Mouse (Mus musculus) embryonic facial prominence, embryonic 11.5 days (tissue): ENCODE measurements around the gene 1700061G19Rik. TPM values are rescaled to one million over a fixed set of nuclear protein-coding genes. Genes with fewer than 3 reads are reported as not detected.
A peak's percentile ranks its signal among the peaks of the same experiment; 100 is the strongest.

ENCODE experiments used
- ATAC-seq: fragments of 200-750 bp; cut with Nextera tagmentation; replicated peaks from 2 replicates; pipeline ENCODE4 v1.8.0; 2017; ENCODE audit warnings: low read depth; ENCODE audit not compliant: insufficient number of reproducible peaks, low FRiP score, low TSS enrichment
- DNase-seq: peaks from one replicate; pipeline ENCODE4 v3.0.0-alpha.2; 2015; ENCODE audit warnings: low spot score
- H3K27ac ChIP-seq: fragments of 300-500 bp; sonication (generic); replicated peaks from 2 replicates; pipeline ENCODE4 v1.5.1; 2014; ENCODE audit warnings: mild to moderate bottlenecking, low read depth, low read length, control low read depth
- H3K27me3 ChIP-seq: fragments of 300-500 bp; sonication (generic); 2 replicates; pipeline ENCODE4 v1.6.1; 2014; ENCODE audit warnings: mild to moderate bottlenecking, low read length, moderate library complexity, mixed read lengths; ENCODE audit not compliant: control insufficient read depth, insufficient read depth
- H3K36me3 ChIP-seq: fragments of 300-500 bp; sonication (generic); replicated peaks from 2 replicates; pipeline ENCODE4 v1.6.1; 2014; ENCODE audit warnings: low read depth, mild to moderate bottlenecking, low read length, moderate library complexity, mixed read lengths; ENCODE audit not compliant: control insufficient read depth, insufficient read depth
- H3K4me1 ChIP-seq: fragments of 300-500 bp; sonication (generic); 2 replicates; pipeline ENCODE4 v1.6.1; 2014; ENCODE audit warnings: low read length, mixed read lengths; ENCODE audit not compliant: control insufficient read depth, insufficient read depth
- H3K4me2 ChIP-seq: fragments of 300-500 bp; sonication (generic); 2 replicates; pipeline ENCODE4 v1.6.1; 2014; ENCODE audit warnings: low read depth, mild to moderate bottlenecking, control low read depth, low read length, moderate library complexity
- H3K4me3 ChIP-seq: fragments of 300-500 bp; sonication (generic); 2 replicates; pipeline ENCODE4 v1.5.1; 2014; ENCODE audit warnings: low read depth, low read length, control low read depth
- H3K9ac ChIP-seq: fragments of 300-500 bp; sonication (generic); replicated peaks from 2 replicates; pipeline ENCODE4 v1.6.1; 2014; ENCODE audit warnings: mild to moderate bottlenecking, control low read depth, low read length
- H3K9me3 ChIP-seq: fragments of 300-500 bp; sonication (generic); replicated peaks from 2 replicates; pipeline ENCODE4 v1.6.1; 2016; ENCODE audit warnings: mild to moderate bottlenecking, low read length, inconsistent platforms, mixed read lengths; ENCODE audit not compliant: control insufficient read depth
- WGBS: fragments of 180-500 bp; shearing (Covaris S2); extraction: QIAGEN DNeasy Blood & Tissue Kit; methylation state at CpG from one replicate; pipeline ENCODE4 v1.1.7; 2014; 5-methylcytosine and 5-hydroxymethylcytosine counted together
- polyA plus RNA-seq: library from polyadenylated mRNA; unstranded; fragments of >200 nt; fragmentation: Nextera tagmentation; extraction: Ambion mirVana; gene quantifications from 2 replicates; pipeline ENCODE4 v1.2.1, GENCODE M21; 2014

1700061G19Rik gene
- polyA plus RNA-seq, 1 experiment from 2014 or later, result 0.22 TPM

DNA sequence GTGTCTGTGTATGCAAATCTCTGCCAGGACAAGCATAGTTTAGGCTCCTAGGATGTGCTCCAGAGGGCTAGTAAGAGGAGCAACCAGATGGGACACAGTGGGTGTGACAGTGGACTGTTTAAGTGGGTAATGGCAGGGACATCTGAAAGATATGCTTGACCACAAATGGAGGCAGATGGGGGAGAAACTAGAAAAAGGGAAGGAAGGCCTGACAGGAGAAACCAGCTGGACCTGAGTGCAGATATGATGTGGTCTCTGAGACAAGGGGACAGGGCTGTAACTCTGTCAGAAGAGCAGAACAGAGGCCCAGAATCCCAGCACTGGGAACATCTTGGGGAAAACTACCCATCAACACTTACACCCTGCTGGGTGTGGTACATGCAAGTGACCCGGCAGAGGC, 54.3 kb downstream of the 1700061G19Rik start:
- peaks cover 4% of the 10 kb centered on the region; the same call in 1 of the 2 replicates for H3K36me3 ChIP-seq
- no peaks in the 10 kb centered on the region for H3K9me3 ChIP-seq
- H3K4me1 ChIP-seq, result peaks cover 11% of the 10 kb centered on the region
- no peak for DNase-seq
- WGBS, result 81% methylated on average over 1 of the region's 1 CpGs
- no peak overlapping the region for H3K4me3 ChIP-seq
- no peak for ATAC-seq
- H3K27me3 ChIP-seq, result no peaks in the 10 kb centered on the region
- no peak overlapping the region for H3K9ac ChIP-seq
- H3K27ac ChIP-seq, result no peak overlapping the region
- H3K4me2 ChIP-seq, result no peak overlapping the region

GRCm38 (mm10) chr17:56930026-56930425, 54.7 kb downstream of the 1700061G19Rik start:
- ATAC-seq (no peak), DNase-seq (no peak)
- H3K27me3 ChIP-seq, result no peaks in the 10 kb centered on the region
- H3K4me2 ChIP-seq, result no peak overlapping the region
- no peak overlapping the region for H3K4me3 ChIP-seq
- H3K36me3 ChIP-seq, result no peaks in the 10 kb centered on the region
- no peak overlapping the region for H3K9ac ChIP-seq
- WGBS, result 88% methylated on average over 8 of the region's 8 CpGs
- H3K4me1 ChIP-seq, result peaks cover 11% of the 10 kb centered on the region
- H3K27ac ChIP-seq, result no peak overlapping the region
- H3K9me3 ChIP-seq, result no peaks in the 10 kb centered on the region

DNA sequence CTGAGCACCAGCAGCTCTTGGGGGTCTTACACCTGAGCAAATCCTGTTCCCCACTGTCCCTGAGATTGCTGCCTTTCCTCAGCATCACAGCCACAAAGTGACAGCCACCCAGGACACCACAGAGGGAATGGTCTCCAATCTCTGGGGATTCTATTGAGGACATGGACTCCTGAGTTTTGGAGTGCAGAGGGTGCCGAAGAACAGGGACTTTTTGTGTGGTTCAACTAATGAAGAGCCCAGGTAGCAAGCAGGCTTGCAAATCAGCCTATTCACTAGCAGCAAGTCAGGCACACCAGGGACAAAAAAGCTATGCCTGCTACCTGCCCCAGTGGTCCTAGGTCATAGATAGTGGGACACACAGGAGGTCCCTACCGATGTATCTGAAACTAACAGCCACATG, 58.1 kb downstream of the 1700061G19Rik start:
- Histone ChIP-seq H3K27ac (no peak overlapping the region), H3K4me2 (peak overlapping the region; percentile 13), H3K9ac (no peak overlapping the region; the same call in 1 of the 2 replicates), H3K27me3 (no peaks in the 10 kb centered on the region), H3K4me3 (peak overlapping the region; percentile 97; the same call in 1 of the 2 replicates), H3K4me1 (peaks cover 11% of the 10 kb centered on the region), H3K36me3 (no peaks in the 10 kb centered on the region), H3K9me3 (no peaks in the 10 kb centered on the region)
- ATAC-seq (no peak), DNase-seq (no peak)
- 87% methylated on average over 2 of the region's 2 CpGs for WGBS

DNA sequence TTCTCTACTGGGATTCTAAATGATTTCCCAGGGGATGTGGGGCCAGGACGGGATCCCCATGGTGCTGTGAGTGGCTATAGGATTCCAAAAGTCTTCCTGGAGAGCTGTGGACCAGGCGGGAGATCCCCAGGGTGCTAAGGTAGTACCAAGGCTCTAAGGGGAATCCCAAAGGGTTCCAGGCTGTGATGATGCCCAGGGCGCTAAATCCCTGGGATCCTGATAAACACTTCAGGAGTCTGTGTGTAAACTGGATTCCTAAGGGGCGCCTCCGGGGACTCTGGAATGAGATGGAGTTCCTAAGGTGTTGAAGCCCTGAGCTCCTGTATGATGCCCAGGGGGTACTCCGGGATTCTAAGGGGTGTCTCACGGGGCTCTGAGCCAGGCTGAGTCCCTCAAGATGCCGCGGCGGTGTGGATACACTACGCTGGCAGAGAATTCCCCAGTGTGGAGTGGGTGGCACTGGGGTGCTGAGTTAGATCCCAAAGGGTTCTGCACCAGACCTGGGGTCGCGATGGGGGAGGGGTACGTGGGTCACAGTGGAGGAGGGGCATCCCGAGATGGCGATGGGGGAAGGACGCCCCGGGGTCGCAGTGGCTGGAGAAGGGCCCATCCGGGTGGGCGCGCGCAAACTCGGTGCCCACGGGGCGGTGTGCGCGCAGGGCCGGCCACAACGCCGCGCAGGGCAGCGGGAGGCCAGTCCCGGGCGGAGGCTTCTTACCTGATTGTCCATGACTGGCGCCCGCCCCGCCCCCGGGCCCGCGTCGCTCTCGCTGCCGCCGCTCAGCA, 59.5 kb downstream of the 1700061G19Rik start:
- ATAC-seq (peak; percentile 60), DNase-seq (no peak)
- H3K9ac ChIP-seq, result peak overlapping the region; percentile 89
- no peaks in the 10 kb centered on the region for H3K36me3 ChIP-seq
- H3K4me3 ChIP-seq, result peak overlapping the region; percentile 97
- peak overlapping the region; percentile 88 for H3K4me2 ChIP-seq
- peak overlapping the region; percentile 78; the same call in 1 of the 2 replicates for H3K27ac ChIP-seq
- no peaks in the 10 kb centered on the region for H3K9me3 ChIP-seq
- H3K27me3 ChIP-seq, result no peaks in the 10 kb centered on the region
- H3K4me1 ChIP-seq, result peaks cover 11% of the 10 kb centered on the region
- WGBS, result 2% methylated on average over 34 of the region's 45 CpGs

DNA sequence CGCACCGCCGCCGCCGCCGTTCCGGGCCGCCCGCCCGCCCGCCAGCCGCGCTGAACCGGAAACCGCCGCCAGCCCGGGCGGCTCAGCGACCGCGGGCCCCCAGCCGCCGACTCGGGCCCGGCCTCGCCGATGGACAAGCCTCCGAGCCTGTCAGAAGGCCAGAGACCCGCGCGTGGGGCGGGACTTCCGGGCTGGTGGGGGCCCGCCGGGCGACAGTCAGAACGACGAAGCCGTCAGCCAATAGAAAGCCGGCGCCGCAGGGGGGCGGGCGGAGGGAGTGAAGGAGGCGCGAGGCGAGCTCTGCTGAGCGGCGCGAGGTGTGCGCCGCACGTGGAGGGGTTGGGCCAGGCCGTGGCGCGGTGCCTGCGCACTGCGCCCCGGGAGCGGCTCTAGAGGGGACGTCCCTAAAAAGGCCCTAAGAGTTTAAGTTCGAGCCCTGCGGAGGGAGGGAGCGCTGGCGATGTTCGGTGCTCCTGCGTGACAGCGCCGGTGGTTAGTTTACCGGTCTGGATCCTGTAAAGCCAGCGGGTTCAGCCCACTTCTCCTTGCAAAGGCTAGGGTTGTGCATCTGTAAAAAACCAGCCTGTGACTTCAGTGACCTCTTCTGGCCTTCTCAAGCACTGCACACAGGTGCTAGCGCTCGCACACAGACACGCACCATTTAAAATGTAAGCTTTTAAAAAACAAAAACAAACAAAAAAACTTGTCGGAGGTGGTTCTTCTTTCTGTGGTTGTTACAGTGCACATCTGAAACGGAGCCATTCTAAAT, 60.3 kb downstream of the 1700061G19Rik start, which contains the start of gene Mllt1:
Mllt1 (minus strand) TSS at position 53 of the 769 bp plus-strand sequence.
- peak within 1 kb of the TSS; percentile 97 for H3K4me3 ChIP-seq
- DNase-seq, result peak; percentile 99
- ATAC-seq, result peak; percentile 96
- no peaks in the 10 kb centered on the region for H3K9me3 ChIP-seq
- H3K27me3 ChIP-seq, result no peaks in the 10 kb centered on the region
- WGBS, result 2% methylated on average over 65 of the region's 76 CpGs
- peak within 1 kb of the TSS; percentile 78; the same call in 1 of the 2 replicates for H3K27ac ChIP-seq
- H3K4me1 ChIP-seq, result peaks cover 11% of the 10 kb centered on the region
- peak within 1 kb of the TSS; percentile 89 for H3K9ac ChIP-seq
- peak within 1 kb of the TSS; percentile 88 for H3K4me2 ChIP-seq
- H3K36me3 ChIP-seq, result no peaks in the 10 kb centered on the region

- H3K9ac ChIP-seq, result no peak overlapping the region
- WGBS, result 91% methylated on average over 7 of the region's 7 CpGs
- no peak overlapping the region for H3K4me3 ChIP-seq
- H3K27me3 ChIP-seq, result no peaks in the 10 kb centered on the region
- no peaks in the 10 kb centered on the region for H3K36me3 ChIP-seq
- no peak for DNase-seq
- H3K9me3 ChIP-seq, result no peaks in the 10 kb centered on the region
- H3K4me1 ChIP-seq, result peaks cover 11% of the 10 kb centered on the region
- ATAC-seq, result no peak
- no peak overlapping the region for H3K27ac ChIP-seq
- no peak overlapping the region for H3K4me2 ChIP-seq
These were observed 61.5 kb downstream of the 1700061G19Rik start for GRCm38 (mm10) chr17:56936731-56937130.
